Mouse (Mus musculus) sigmoid colon, adult 10 weeks (tissue): ENCODE data around the gene Prrt1. TPM values are rescaled to one million over a fixed set of nuclear protein-coding genes. Genes with fewer than 3 reads are reported as not detected.

Experiments
- polyA plus RNA-seq: library from polyadenylated mRNA; stranded (reverse); fragments of 350-450 nt; fragmentation: Illumina TruSeq; extraction: RNeasy Lipid Tissue Mini Kit (QIAGEN cat#74804); gene quantifications from one replicate; pipeline ENCODE4 v1.2.3, GENCODE M21; 2014; ENCODE audit warnings: low read depth, low replicate concordance

Prrt1 gene
- 1.1 TPM for polyA plus RNA-seq

GRCm38 (mm10) chr17:34629221-34629751 lies at the start of gene Prrt1:
Gene Prrt1, plus strand, starts transcription at chr17:34629533.

DNA sequence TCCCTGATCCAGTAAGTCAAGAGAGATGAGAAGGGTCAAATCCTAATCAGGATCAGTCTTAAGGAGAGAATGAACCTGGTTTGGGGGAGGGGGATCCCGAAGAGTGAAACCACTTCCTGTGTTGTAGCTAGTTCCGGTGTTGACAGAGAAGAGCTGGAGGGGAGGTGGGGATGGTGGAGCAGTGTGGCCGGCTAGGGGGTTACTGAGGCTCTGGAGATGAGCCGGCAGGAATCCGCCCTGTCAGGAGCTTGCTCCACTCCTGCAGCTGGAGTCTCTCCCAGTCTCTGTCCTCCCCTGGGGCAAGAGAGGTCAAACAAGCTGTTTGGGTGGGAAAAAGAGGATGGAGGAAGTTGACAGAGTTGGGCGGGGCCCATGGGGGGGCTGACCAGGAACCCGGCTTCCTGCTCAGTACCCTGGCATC lies 39.6 kb upstream of the Prrt1 start, which contains the start of gene Gpsm3:
Gpsm3 (plus strand) TSS at position 126 of the 421 bp plus-strand sequence.

GRCm38 (mm10) chr17:34591029-34591993 lies 38.0 kb upstream of the Prrt1 start, which contains the start of gene Pbx2:
Gene Pbx2, plus strand, starts transcription at chr17:34591266.

DNA sequence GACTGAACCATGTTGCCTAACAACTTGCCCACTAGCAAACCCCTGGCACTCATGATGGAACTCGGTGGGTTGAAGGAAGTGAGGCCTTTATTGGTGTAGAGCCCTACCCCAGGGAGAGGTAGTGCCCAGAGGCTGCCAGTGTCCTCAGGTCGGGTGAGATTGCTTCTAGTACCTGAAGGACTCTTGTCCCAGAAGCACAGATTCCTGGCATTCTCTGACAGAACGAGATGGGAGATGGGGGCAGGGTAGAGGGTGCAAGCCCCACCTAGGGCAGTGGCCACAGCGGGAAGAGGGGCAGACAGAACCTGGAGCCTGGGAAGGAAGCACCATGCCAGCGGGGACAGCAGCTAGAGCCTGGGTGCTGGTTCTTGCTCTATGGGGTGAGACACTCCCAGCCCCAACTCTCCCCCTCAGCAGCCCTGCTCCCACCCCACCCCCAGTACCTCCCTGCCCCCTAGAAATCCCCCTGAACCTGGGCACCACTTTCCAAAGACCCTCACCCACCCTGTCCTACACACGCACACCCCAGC lies 31.7 kb upstream of the Prrt1 start, which contains the start of gene Ager:
Ager (plus strand) TSS at position 297 of the 530 bp plus-strand sequence.

GRCm38 (mm10) chr17:34603375-34604060 lies 25.8 kb upstream of the Prrt1 start, which contains the start of gene Rnf5:
Gene Rnf5, minus strand, starts transcription at chr17:34603690.

DNA sequence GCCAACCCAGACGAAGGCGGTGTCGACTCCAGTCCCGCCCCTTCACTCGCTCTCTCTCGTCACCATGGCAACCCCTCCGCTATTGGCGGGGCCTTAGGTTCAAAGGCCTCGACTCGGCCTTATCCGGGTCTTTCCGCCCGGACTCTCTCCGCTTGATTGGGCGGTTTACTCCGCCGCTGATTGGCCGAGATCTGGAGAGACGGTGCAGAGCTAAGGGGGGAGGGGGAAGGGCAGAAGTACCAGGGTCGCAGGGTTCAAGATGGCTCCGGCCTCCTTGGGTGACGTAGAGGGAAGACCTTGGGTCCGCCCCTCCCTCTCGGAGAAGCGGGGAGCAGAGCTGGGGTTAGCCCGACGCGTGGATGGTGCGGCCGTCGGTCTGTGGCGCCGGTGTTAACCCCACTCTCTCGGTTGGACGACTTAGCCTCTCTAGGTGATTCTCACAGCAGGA lies 25.2 kb upstream of the Prrt1 start, which contains the start of gene Agpat1:
Agpat1 (plus strand) TSS at position 202 of the 448 bp plus-strand sequence.

DNA sequence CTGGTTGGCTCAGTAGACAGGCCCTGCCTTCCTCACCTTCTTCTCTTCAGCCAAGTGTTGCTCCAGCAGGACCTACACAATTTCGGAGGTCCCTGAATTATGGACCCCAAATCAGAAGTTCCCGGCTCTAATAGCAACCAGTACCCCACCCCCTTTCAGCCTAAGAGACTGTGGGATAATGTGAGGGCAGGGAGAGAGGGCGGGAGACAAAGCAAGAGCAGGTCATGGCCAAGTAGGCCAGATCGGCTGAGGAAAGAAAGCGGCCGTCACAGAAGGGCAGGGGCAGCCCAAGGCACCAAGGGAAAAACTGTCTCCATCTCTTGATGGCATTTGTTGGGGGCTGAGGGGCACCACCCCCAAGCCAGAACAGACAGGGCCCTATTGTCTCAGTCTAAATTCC lies 13.5 kb upstream of the Prrt1 start, which contains the start of gene Egfl8:
Egfl8 (minus strand) TSS at position 101 of the 400 bp plus-strand sequence.

GRCm38 (mm10) chr17:34627943-34628643 lies 1.2 kb upstream of the Prrt1 start, which contains the start of gene Ppt2:
Gene Ppt2, minus strand, starts transcription at chr17:34628510.

DNA sequence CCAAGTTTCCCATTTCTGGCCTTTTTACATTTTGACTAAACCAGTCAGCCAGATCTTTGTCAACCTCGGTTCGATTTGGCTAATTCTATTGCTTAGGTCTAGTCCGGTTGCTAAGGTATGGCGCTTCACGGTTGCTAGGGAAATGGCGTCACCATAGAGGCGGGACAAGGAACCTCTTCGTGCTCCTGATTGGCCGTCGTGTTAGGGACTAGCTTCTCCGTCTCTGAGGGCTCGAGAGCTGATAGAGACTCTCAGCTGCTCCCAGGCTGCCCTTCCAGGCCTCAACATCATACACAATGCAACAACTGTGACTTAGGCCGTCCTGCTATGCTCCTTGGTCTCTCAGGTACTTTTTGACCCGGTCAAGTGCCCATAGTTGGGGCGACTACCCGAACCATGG lies 15.3 kb downstream of the Prrt1 start, which contains the start of gene Fkbpl:
Fkbpl (plus strand) TSS at position 157 of the 400 bp plus-strand sequence.

GRCm38 (mm10) chr17:34646906-34647787 lies 17.8 kb downstream of the Prrt1 start, which contains the start of gene Atf6b:
Gene Atf6b, plus strand, starts transcription at chr17:34647146.

DNA sequence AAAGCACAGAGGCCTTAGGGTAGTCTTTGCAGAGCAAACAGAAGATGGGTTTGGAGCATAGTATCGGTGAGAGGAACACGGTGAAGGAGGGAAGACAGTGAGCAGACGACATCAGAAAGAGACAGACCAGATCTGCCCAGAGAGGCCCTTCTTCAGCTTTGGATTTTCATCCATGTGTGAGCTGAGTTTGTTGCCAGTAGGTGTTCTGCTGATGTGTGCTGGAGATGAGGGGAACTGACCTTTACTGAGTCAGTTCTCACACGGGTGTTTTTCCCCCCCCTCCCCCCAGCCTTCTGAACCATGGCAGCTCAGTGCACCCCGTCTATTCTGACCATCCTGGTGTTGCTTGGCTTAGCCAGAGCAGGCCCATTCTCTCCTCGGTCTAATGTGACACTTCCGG lies 40.9 kb downstream of the Prrt1 start, which contains the start of gene Tnxb:
Tnxb (plus strand) TSS at position 301 of the 400 bp plus-strand sequence.

Other genes starting within 250 kb of the Prrt1 start
- gene BC051142, start 230.7 kb upstream of the Prrt1 start, polyA plus RNA-seq, result 2.1 TPM
- 33.2 TPM for gene Btnl4, start 152.2 kb upstream of the Prrt1 start, polyA plus RNA-seq
- gene Btnl6, start 112.2 kb upstream of the Prrt1 start, polyA plus RNA-seq, result 80.8 TPM
- 0.76 TPM for gene Notch4, start 65.3 kb upstream of the Prrt1 start, polyA plus RNA-seq
- 1.6 TPM for gene Gpsm3, start 39.7 kb upstream of the Prrt1 start, polyA plus RNA-seq
- 21.6 TPM for gene Pbx2, start 38.3 kb upstream of the Prrt1 start, polyA plus RNA-seq
- not detected for gene Ager, start 31.7 kb upstream of the Prrt1 start, polyA plus RNA-seq
- 50.6 TPM for gene Rnf5, start 25.8 kb upstream of the Prrt1 start, polyA plus RNA-seq
- gene Agpat1, start 25.3 kb upstream of the Prrt1 start, polyA plus RNA-seq, result 4.8 TPM
- not detected for gene Egfl8, start 13.6 kb upstream of the Prrt1 start, polyA plus RNA-seq
- gene Ppt2, start 1.0 kb upstream of the Prrt1 start, polyA plus RNA-seq, result 4.5 TPM
- gene Fkbpl, start 15.2 kb downstream of the Prrt1 start, polyA plus RNA-seq, result 4.4 TPM
- gene Atf6b, start 17.6 kb downstream of the Prrt1 start, polyA plus RNA-seq, result 2.8 TPM
- gene Tnxb, start 41.0 kb downstream of the Prrt1 start, polyA plus RNA-seq, result 0.16 TPM
- gene C4b, start 114.3 kb downstream of the Prrt1 start, polyA plus RNA-seq, result 1.8 TPM
- not detected for gene Cyp21a1, start 175.0 kb downstream of the Prrt1 start, polyA plus RNA-seq
- gene Stk19, start 207.4 kb downstream of the Prrt1 start, polyA plus RNA-seq, result 23.0 TPM
- gene Dxo, start 207.5 kb downstream of the Prrt1 start, polyA plus RNA-seq, result 3.0 TPM
- 5.6 TPM for gene Skiv2l, start 220.7 kb downstream of the Prrt1 start, polyA plus RNA-seq
- 1.1 TPM for gene Nelfe, start 220.9 kb downstream of the Prrt1 start, polyA plus RNA-seq
- gene Cfb, start 233.0 kb downstream of the Prrt1 start, polyA plus RNA-seq, result 18.5 TPM
- gene Zbtb12, start 249.9 kb downstream of the Prrt1 start, polyA plus RNA-seq, result 1.1 TPM